Mouse (Mus musculus) adrenal gland, adult (tissue): ENCODE measurements around the gene Mcu.

Experiments
- DNase-seq, 2 experiments: peaks; one replicate each; pipeline ENCODE4 v3.0.0; 2022 to 2023; ENCODE audit warnings: low spot score in 1 of 2; ENCODE audit not compliant: inconsistent age in 2 of 2

The Mcu gene

GRCm38 (mm10) chr10:59570780-59571179, 45.7 kb downstream of the Mcu start:
- no peak for DNase-seq

GRCm38 (mm10) chr10:59570360-59570759, 46.1 kb downstream of the Mcu start:
- DNase-seq = no peak

GRCm38 (mm10) chr10:59569481-59569869, 47.0 kb downstream of the Mcu start:
- no peak for DNase-seq

- no peak for DNase-seq
These were observed 47.6 kb downstream of the Mcu start for GRCm38 (mm10) chr10:59568665-59569480.

GRCm38 (mm10) chr10:59566968-59567367, 49.5 kb downstream of the Mcu start:
- DNase-seq = no peak

GRCm38 (mm10) chr10:59565995-59566410, 50.5 kb downstream of the Mcu start:
- no peak for DNase-seq

- DNase-seq = no peak
These were observed 51.9 kb downstream of the Mcu start for GRCm38 (mm10) chr10:59564551-59564950.

GRCm38 (mm10) chr10:59562511-59562910, 54.0 kb downstream of the Mcu start:
- no peak for DNase-seq

GRCm38 (mm10) chr10:59560126-59560525, 56.4 kb downstream of the Mcu start:
- DNase-seq = no peak

GRCm38 (mm10) chr10:59558602-59559001, 57.9 kb downstream of the Mcu start:
- peak in 1 of 2 experiments; percentile 60 for DNase-seq

GRCm38 (mm10) chr10:59558164-59558563, 58.3 kb downstream of the Mcu start:
- peak in 1 of 2 experiments; percentile 72 for DNase-seq

- peak in 1 of 2 experiments; percentile 47 for DNase-seq
These were observed 60.0 kb downstream of the Mcu start for GRCm38 (mm10) chr10:59556541-59556940.

- no peak for DNase-seq
These were observed 62.2 kb downstream of the Mcu start for GRCm38 (mm10) chr10:59554243-59554642.

GRCm38 (mm10) chr10:59552456-59552855, 64.0 kb downstream of the Mcu start:
- peak in 1 of 2 experiments; percentile 70 for DNase-seq

- peak; percentile 36 to 67 for DNase-seq
These were observed 67.6 kb downstream of the Mcu start for GRCm38 (mm10) chr10:59548768-59549333.

GRCm38 (mm10) chr10:59548211-59548610, 68.3 kb downstream of the Mcu start:
- no peak for DNase-seq

- DNase-seq = no peak
These were observed 69.1 kb downstream of the Mcu start for GRCm38 (mm10) chr10:59547426-59547825.

GRCm38 (mm10) chr10:59545169-59545568, 71.3 kb downstream of the Mcu start:
- DNase-seq = no peak

GRCm38 (mm10) chr10:59543351-59543750, 73.1 kb downstream of the Mcu start:
- no peak for DNase-seq

GRCm38 (mm10) chr10:59541466-59541865, 75.0 kb downstream of the Mcu start:
- peak in 1 of 2 experiments; percentile 28 for DNase-seq

GRCm38 (mm10) chr10:59540596-59540995, 75.9 kb downstream of the Mcu start:
- DNase-seq = no peak

- no peak for DNase-seq
These were observed 76.4 kb downstream of the Mcu start for GRCm38 (mm10) chr10:59540081-59540480.

- peak; percentile 84 to 93 for DNase-seq
These were observed 77.0 kb downstream of the Mcu start for GRCm38 (mm10) chr10:59539533-59539875.
